Mouse (Mus musculus) MEL (cell line): Measurements from ENCODE around the gene Gm4450. TPM values are rescaled to one million over a fixed set of nuclear protein-coding genes. Genes with fewer than 3 reads are reported as not detected.

Experiments
- DNase-seq: peaks from one replicate; pipeline ENCODE4 v3.0.0; 2011; ENCODE audit warnings: low read depth, low spot score
- H3K27ac ChIP-seq: 2 replicates; pipeline ENCODE4 v1.5.1; 2012; ENCODE audit warnings: low read depth, mild to moderate bottlenecking, control low read depth, low read length, moderate library complexity; ENCODE audit not compliant: control insufficient read depth
- H3K27me3 ChIP-seq, 2 experiments: fragments of 150-350 bp in 1 of 2; sonication (generic) in 1 of 2; 2 replicates each; pipeline ENCODE4 v1.6.1; 2012; ENCODE audit warnings: low read length in 2 of 2, mild to moderate bottlenecking in 2 of 2, improper control_type of control experiment in 1 of 2, moderate library complexity in 1 of 2; ENCODE audit not compliant: insufficient read depth in 2 of 2, control insufficient read depth in 1 of 2
- H3K36me3 ChIP-seq, 2 experiments: 2 replicates each; pipeline ENCODE4 v1.6.1; 2012 to 2014; ENCODE audit warnings: low read length in 2 of 2, improper control_type of control experiment in 1 of 2, inconsistent platforms in 1 of 2, mild to moderate bottlenecking in 1 of 2; ENCODE audit not compliant: insufficient read depth in 2 of 2, control insufficient read depth in 1 of 2
- H3K4me1 ChIP-seq, 2 experiments: fragments of 150-350 bp in 1 of 2; sonication (generic) in 1 of 2; 2 replicates each; pipeline ENCODE4 v1.6.1; 2012; ENCODE audit warnings: low read length in 2 of 2, improper control_type of control experiment in 1 of 2, mild to moderate bottlenecking in 1 of 2; ENCODE audit not compliant: insufficient read depth in 2 of 2, control insufficient read depth in 1 of 2
- H3K4me3 ChIP-seq, 2 experiments: fragments of 150-350 bp in 1 of 2; sonication (generic) in 1 of 2; 2 replicates each; pipeline ENCODE4 v1.5.1; 2012; ENCODE audit warnings: low read depth in 2 of 2, low read length in 2 of 2, mild to moderate bottlenecking in 2 of 2, moderate library complexity in 2 of 2, control low read depth in 1 of 2, improper control_type of control experiment in 1 of 2; ENCODE audit not compliant: control insufficient read depth in 1 of 2, insufficient read depth in 1 of 2
- H3K79me2 ChIP-seq: 2 replicates; pipeline ENCODE4 v1.6.1; 2012; ENCODE audit warnings: mild to moderate bottlenecking, low read length, moderate library complexity; ENCODE audit not compliant: control insufficient read depth, poor library complexity, insufficient read depth
- H3K9ac ChIP-seq: 2 replicates; pipeline ENCODE4 v1.6.1; 2012; ENCODE audit warnings: low read depth, mild to moderate bottlenecking, control low read depth, low read length, moderate library complexity; ENCODE audit not compliant: control insufficient read depth, poor library complexity, severe bottlenecking
- H3K9me3 ChIP-seq: fragments of 150-350 bp; sonication (generic); replicated peaks from 2 replicates; pipeline ENCODE4 v1.6.1; 2012; ENCODE audit warnings: mild to moderate bottlenecking, low read length, improper control_type of control experiment, moderate library complexity; ENCODE audit not compliant: insufficient read depth
- CHD2 ChIP-seq: IDR thresholded peaks from 2 replicates; pipeline ENCODE4 v1.6.1; 2011; ENCODE audit warnings: low read length, improper control_type of control experiment
- CTCF ChIP-seq, 3 experiments: IDR thresholded peaks in 2 of 3; conservative IDR thresholded peaks in 1 of 3; 2 replicates each; pipeline ENCODE4 v1.5.1; 2011 to 2012; ENCODE audit warnings: low read length in 3 of 3, low read depth in 2 of 3, mild to moderate bottlenecking in 2 of 3, improper control_type of control experiment in 1 of 3, inconsistent platforms in 1 of 3, mixed read lengths in 1 of 3, moderate library complexity in 1 of 3; ENCODE audit not compliant: control insufficient read depth in 1 of 3, insufficient read depth in 1 of 3, poor library complexity in 1 of 3, severe bottlenecking in 1 of 3
- E2F4 ChIP-seq: IDR thresholded peaks from 2 replicates; pipeline ENCODE4 v1.6.1; 2011; ENCODE audit warnings: low read depth, low read length, improper control_type of control experiment, borderline replicate concordance
- GABPA ChIP-seq: IDR thresholded peaks from 2 replicates; pipeline ENCODE4 v1.6.1; 2012; ENCODE audit warnings: low read depth, mild to moderate bottlenecking, inconsistent platforms, low read length, improper control_type of control experiment, moderate library complexity
- GATA1 ChIP-seq: IDR thresholded peaks from 2 replicates; pipeline ENCODE4 v1.6.1; 2011; ENCODE audit warnings: low read depth, low read length, improper control_type of control experiment
- KAT2A ChIP-seq: conservative IDR thresholded peaks from 2 replicates; pipeline ENCODE4 v1.6.1; 2012; ENCODE audit warnings: low read depth, low read length, improper control_type of control experiment, inconsistent platforms
- MAZ ChIP-seq: IDR thresholded peaks from 2 replicates; pipeline ENCODE4 v1.6.1; 2012; ENCODE audit warnings: low read depth, mild to moderate bottlenecking, inconsistent platforms, low read length, improper control_type of control experiment
- MXI1 ChIP-seq: IDR thresholded peaks from 2 replicates; pipeline ENCODE4 v1.6.1; 2011; ENCODE audit warnings: mild to moderate bottlenecking, low read depth, low read length, improper control_type of control experiment
- NELFE ChIP-seq: IDR thresholded peaks from 2 replicates; pipeline ENCODE4 v1.6.1; 2011; ENCODE audit warnings: low read depth, low read length, improper control_type of control experiment
- NRF1 ChIP-seq: IDR thresholded peaks from 2 replicates; pipeline ENCODE4 v1.6.1; 2014; ENCODE audit warnings: low read depth, mild to moderate bottlenecking, inconsistent platforms, low read length, improper control_type of control experiment, moderate library complexity; ENCODE audit not compliant: poor library complexity, insufficient read depth, severe bottlenecking
- POLR2A ChIP-seq, 2 experiments: IDR thresholded peaks; 2 replicates each; pipeline ENCODE4 v1.6.1; 2011 to 2012; ENCODE audit warnings: low read length in 2 of 2, mild to moderate bottlenecking in 2 of 2, control low read depth in 1 of 2, improper control_type of control experiment in 1 of 2, low read depth in 1 of 2, moderate library complexity in 1 of 2; ENCODE audit not compliant: control insufficient read depth in 1 of 2, insufficient read depth in 1 of 2, poor library complexity in 1 of 2
- POLR2AphosphoS5 ChIP-seq: IDR thresholded peaks from 2 replicates; pipeline ENCODE4 v1.6.1; 2012; ENCODE audit warnings: low read depth, borderline replicate concordance, mild to moderate bottlenecking, inconsistent platforms, low read length, moderate library complexity, mixed read lengths
- RAD21 ChIP-seq: IDR thresholded peaks from 2 replicates; pipeline ENCODE4 v1.6.1; 2011; ENCODE audit warnings: mild to moderate bottlenecking, low read depth, low read length, improper control_type of control experiment
- RCOR1 ChIP-seq: IDR thresholded peaks from 2 replicates; pipeline ENCODE4 v1.6.1; 2012; ENCODE audit warnings: low read depth, mild to moderate bottlenecking, inconsistent platforms, low read length, improper control_type of control experiment
- SMC3 ChIP-seq: IDR thresholded peaks from 2 replicates; pipeline ENCODE4 v1.6.1; 2011; ENCODE audit warnings: low read depth, low read length, improper control_type of control experiment
- TAL1 ChIP-seq: IDR thresholded peaks from 2 replicates; pipeline ENCODE4 v1.6.1; 2012; ENCODE audit warnings: mild to moderate bottlenecking, inconsistent platforms, low read length, moderate library complexity, mixed read lengths
- TCF12 ChIP-seq: IDR thresholded peaks from 2 replicates; pipeline ENCODE4 v1.6.1; 2014; ENCODE audit warnings: low read depth, mild to moderate bottlenecking, inconsistent platforms, low read length, improper control_type of control experiment, moderate library complexity
- UBTF ChIP-seq: IDR thresholded peaks from 2 replicates; pipeline ENCODE4 v1.6.1; 2012; ENCODE audit warnings: low read depth, mild to moderate bottlenecking, inconsistent platforms, low read length, improper control_type of control experiment, moderate library complexity, borderline replicate concordance; ENCODE audit not compliant: insufficient read depth
- USF1 ChIP-seq: IDR thresholded peaks from 2 replicates; pipeline ENCODE4 v1.6.1; 2014; ENCODE audit warnings: low read depth, mild to moderate bottlenecking, inconsistent platforms, low read length, improper control_type of control experiment, moderate library complexity
- ZC3H11A ChIP-seq: IDR thresholded peaks from 2 replicates; pipeline ENCODE4 v1.6.1; 2012; ENCODE audit warnings: low read depth, mild to moderate bottlenecking, inconsistent platforms, low read length, improper control_type of control experiment
- ZNF384 ChIP-seq: IDR thresholded peaks from 2 replicates; pipeline ENCODE4 v1.6.1; 2012; ENCODE audit warnings: low read depth, mild to moderate bottlenecking, inconsistent platforms, low read length, improper control_type of control experiment
- polyA plus RNA-seq, 2 experiments: library from polyadenylated mRNA; stranded (reverse) in 1 of 2; unstranded in 1 of 2; fragments of >175 nt in 1 of 2; fragments of >200 nt in 1 of 2; gene quantifications; 2 replicates each; pipeline versions ENCODE4 v1.2.1 to v1.2.4; 2012; ENCODE audit warnings: low replicate concordance in 2 of 2, low read depth in 1 of 2; ENCODE audit not compliant: insufficient read length in 2 of 2, insufficient read depth in 1 of 2, missing spikeins in 1 of 2
- total RNA-seq: library from RNA; depleted of rRNA; stranded (reverse); fragments of 300-350 nt; gene quantifications from 2 replicates; pipeline ENCODE4 v1.2.3, GENCODE M21; 2012

Gm4450 gene
- total and polyA plus RNA-seq, 3 experiments = not detected

DNA sequence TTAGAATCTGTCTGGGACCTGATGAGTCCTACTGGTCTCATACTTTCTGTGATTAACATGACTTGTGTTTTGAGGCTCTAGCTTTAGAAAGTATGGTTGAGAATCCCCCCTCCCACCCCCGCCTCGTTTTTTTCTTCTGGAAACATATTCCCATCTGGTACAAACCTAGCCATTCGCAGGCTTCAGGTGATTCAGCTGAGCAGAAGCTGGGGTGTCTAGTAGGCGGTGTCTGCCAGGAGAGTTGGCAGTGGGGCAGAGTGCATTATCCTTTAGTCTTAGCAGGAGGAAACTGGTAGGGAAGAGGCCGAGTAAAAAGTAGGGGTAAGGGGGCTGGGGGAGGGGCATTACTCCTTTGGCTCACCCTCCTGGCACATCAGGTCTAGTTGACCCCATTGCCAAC is 30.2 kb downstream of the Gm4450 start:
- Histone ChIP-seq H3K9ac (no peak overlapping the region), H3K79me2 (no peaks in the 10 kb centered on the region), H3K36me3 (no peaks in the 10 kb centered on the region), H3K27me3 (peaks cover 2 to 17% of the 10 kb centered on the region in 2 experiments), H3K27ac (no peak overlapping the region), H3K4me1 (peaks cover 0 to 4% of the 10 kb centered on the region in 2 experiments; a peak in 1 of 4 replicates), H3K9me3 (no peaks in the 10 kb centered on the region), H3K4me3 (no peak overlapping the region)
- TF ChIP-seq GATA1 (no peak), UBTF (no peak), USF1 (no peak), NELFE (no peak), RCOR1 (no peak), GABPA (no peak), ZNF384 (no peak)
- no peak for DNase-seq

DNA sequence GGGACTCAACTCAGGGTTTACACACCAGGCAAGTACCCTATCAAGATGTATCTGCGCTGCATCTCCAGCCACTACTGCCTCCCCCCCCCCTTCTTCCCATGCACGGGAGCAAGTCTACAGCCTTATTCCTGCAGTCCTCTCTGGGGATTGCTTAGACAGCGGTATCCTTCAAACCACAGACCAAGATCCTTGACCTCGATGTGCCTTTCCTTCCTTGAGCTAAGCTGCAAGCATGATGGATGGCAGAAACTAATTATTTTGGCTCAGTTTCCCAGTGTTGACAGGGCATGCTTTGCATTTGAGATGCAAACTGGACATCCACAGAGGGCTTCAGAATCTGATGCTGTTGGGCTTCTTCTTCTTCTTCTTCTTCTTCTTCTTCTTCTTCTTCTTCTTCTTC is 34.0 kb downstream of the Gm4450 start:
- Histone ChIP-seq H3K9ac (no peak overlapping the region), H3K27ac (no peak overlapping the region), H3K4me3 (no peak overlapping the region), H3K9me3 (no peaks in the 10 kb centered on the region), H3K79me2 (no peaks in the 10 kb centered on the region), H3K4me1 (peaks cover 0 to 9% of the 10 kb centered on the region in 2 experiments; a peak in 1 of 4 replicates), H3K27me3 (peaks cover 0 to 8% of the 10 kb centered on the region in 2 experiments; a peak in 3 of 4 replicates), H3K36me3 (no peaks in the 10 kb centered on the region)
- DNase-seq = no peak
- no peak for TF ChIP-seq MAZ
- no peak for TF ChIP-seq CHD2
- TF ChIP-seq KAT2A = no peak
- TF ChIP-seq RAD21 = no peak
- TF ChIP-seq MXI1 = no peak
- TF ChIP-seq POLR2A (IDR thresholded peaks at IDR 0.05; ENCODE audit: control insufficient read depth in 1 of 2, insufficient read depth in 1 of 2, low read depth in 1 of 2, low read length in 2 of 2, poor library complexity in 1 of 2) = no peak
- no peak for TF ChIP-seq TAL1
- no peak for TF ChIP-seq E2F4
- no peak for TF ChIP-seq POLR2AphosphoS5
- TF ChIP-seq TCF12 = no peak
- no peak for TF ChIP-seq NRF1
- TF ChIP-seq UBTF = no peak
- no peak for TF ChIP-seq SMC3
- no peak for TF ChIP-seq ZC3H11A
- TF ChIP-seq CTCF (IDR thresholded peaks at IDR 0.05 in 2 of 3, conservative IDR thresholded peaks at IDR 0.05 in 1 of 3; ENCODE audit: control insufficient read depth in 1 of 3, insufficient read depth in 1 of 3, low read depth in 2 of 3, low read length in 3 of 3, poor library complexity in 1 of 3, severe bottlenecking in 1 of 3) = no peak
